Mouse (Mus musculus) cerebellum, postnatal 10 days (tissue): ENCODE results near the gene Gcnt4.
A peak's percentile ranks its signal among the peaks of the same experiment; 100 is the strongest.

Experiments used
- DNase-seq, 2 experiments: peaks; one replicate each; pipeline ENCODE4 v3.0.0; 2021; ENCODE audit warnings: mixed read lengths in 2 of 2

Gcnt4 gene

GRCm38 (mm10) chr13:96951880-96952279 lies 27.4 kb downstream of the Gcnt4 start:
- no peak for DNase-seq

- DNase-seq, result no peak
Measured at GRCm38 (mm10) chr13:96956466-96956865, 32.0 kb downstream of the Gcnt4 start.

- DNase-seq, result no peak
Measured at GRCm38 (mm10) chr13:96960019-96960418, 35.5 kb downstream of the Gcnt4 start.

- no peak for DNase-seq
Measured at GRCm38 (mm10) chr13:96961366-96962157, 37.1 kb downstream of the Gcnt4 start.

- DNase-seq, result no peak
Measured at GRCm38 (mm10) chr13:96962801-96963200, 38.3 kb downstream of the Gcnt4 start.

GRCm38 (mm10) chr13:96964981-96965380 lies 40.5 kb downstream of the Gcnt4 start:
- no peak for DNase-seq

GRCm38 (mm10) chr13:96966210-96967089 lies 42.0 kb downstream of the Gcnt4 start:
- DNase-seq, result no peak

GRCm38 (mm10) chr13:96967091-96967490 lies 42.6 kb downstream of the Gcnt4 start:
- peak in 1 of 2 experiments; percentile 20 for DNase-seq

- DNase-seq, result no peak
Measured at GRCm38 (mm10) chr13:96967822-96968221, 43.3 kb downstream of the Gcnt4 start.

- no peak for DNase-seq
Measured at GRCm38 (mm10) chr13:96971076-96971475, 46.6 kb downstream of the Gcnt4 start.

GRCm38 (mm10) chr13:96971861-96972282 lies 47.4 kb downstream of the Gcnt4 start:
- DNase-seq, result no peak

GRCm38 (mm10) chr13:96973318-96973717 lies 48.8 kb downstream of the Gcnt4 start:
- DNase-seq, result no peak

- no peak for DNase-seq
Measured at GRCm38 (mm10) chr13:96976986-96977595, 52.6 kb downstream of the Gcnt4 start.

GRCm38 (mm10) chr13:96980561-96980960 lies 56.1 kb downstream of the Gcnt4 start:
- DNase-seq, result no peak

GRCm38 (mm10) chr13:96983251-96984126 lies 59.0 kb downstream of the Gcnt4 start:
- peak in 1 of 2 experiments; percentile 6 for DNase-seq

- DNase-seq, result no peak
Measured at GRCm38 (mm10) chr13:96984688-96985087, 60.2 kb downstream of the Gcnt4 start.

- no peak for DNase-seq
Measured at GRCm38 (mm10) chr13:96985599-96986275, 61.2 kb downstream of the Gcnt4 start.

GRCm38 (mm10) chr13:96989129-96989528 lies 64.6 kb downstream of the Gcnt4 start:
- DNase-seq, result no peak

GRCm38 (mm10) chr13:96990045-96990444 lies 65.6 kb downstream of the Gcnt4 start:
- no peak for DNase-seq

- DNase-seq, result no peak
Measured at GRCm38 (mm10) chr13:96990561-96991265, 66.2 kb downstream of the Gcnt4 start.
